Mouse (Mus musculus) CD4-positive helper T cell, adult 2 months (primary cell): ENCODE results near the gene Armc3.

Experiments used
- DNase-seq: peaks from one replicate; pipeline ENCODE4 v3.0.0-alpha.2; 2012; ENCODE audit warnings: low read depth, missing footprints, low spot score

Armc3 gene

GRCm38 (mm10) chr2:19198452-19199365 is at the start of gene Armc3:
Gene Armc3, plus strand, starts transcription at chr2:19199302.
- peak; percentile 38 for DNase-seq

DNA sequence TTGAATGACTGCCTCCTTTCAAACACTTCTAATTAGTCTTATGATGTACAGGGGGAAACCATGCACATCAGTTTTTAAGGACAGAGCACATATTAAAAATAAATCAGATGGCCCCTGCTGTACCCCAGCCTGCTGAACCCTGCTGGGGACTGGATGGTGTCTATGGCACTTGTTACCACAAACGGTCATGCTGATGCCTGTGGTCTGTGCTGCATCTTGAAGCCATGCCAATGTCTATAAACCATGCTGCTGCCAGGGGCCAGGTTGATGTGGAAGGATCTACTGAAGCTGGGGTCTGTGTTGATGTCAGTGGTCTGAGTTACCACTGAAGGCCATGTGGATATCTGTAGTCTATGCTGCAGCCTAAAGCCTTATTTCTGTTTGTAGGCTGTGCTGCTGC is 46.4 kb upstream of the Armc3 start:
- DNase-seq = no peak

DNA sequence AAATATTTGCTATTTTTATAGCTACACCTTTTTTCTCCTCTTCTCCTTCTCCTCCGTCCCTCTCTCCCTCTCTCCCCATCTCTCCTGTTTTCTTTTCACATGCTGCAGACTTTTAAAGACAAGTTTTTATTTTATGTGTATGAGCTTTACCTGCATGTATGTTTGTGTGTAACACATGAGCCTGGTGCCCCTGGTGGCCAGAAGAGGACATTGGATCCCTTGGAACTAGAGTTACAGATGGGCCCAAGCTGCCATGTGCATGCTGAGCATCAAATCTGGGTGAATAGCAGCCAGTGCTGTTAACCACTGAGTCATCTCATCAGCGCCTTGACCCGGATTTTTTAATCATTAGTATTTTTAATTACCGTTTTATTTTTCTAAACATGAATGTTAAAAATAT is 42.9 kb upstream of the Armc3 start:
- peak; percentile 45 for DNase-seq

DNA sequence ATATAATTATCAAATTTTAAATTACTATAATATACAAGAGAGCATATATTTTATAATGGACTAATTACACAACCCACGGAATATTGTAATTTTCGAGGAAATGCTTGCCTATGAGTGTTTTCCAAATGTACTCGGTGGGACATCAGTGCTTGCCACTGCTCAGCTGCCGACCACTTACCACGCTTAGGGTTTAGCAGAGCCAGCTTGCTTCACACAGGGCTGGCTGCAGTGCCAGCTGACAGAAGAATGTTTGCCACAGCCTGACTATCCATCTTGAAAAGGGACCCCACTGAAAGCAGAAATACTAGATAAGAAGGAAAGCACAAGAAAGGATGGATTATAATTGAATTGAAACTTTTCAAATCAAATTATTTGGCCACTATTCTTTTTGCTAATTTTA is 39.6 kb upstream of the Armc3 start:
- no peak for DNase-seq

GRCm38 (mm10) chr2:19160368-19161114 is 38.6 kb upstream of the Armc3 start:
- no peak for DNase-seq

DNA sequence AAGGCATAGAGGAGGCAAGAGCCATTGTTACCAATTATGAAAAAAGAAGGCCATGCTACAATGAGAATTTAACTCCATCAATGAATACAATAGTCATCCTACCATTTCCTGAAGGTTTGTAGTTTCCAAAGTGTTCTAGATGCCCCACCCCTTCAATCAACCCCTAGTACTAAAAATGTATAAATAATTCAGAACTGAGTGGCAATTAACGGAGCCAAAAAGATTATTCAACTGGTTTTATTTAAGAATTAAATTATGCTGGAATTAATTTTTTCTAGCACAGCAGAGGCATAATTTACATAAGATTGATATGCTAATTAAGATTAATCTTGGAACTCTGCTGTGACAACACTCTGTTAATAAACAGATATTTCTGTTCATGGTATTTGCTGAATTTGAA is 34.9 kb upstream of the Armc3 start:
- no peak for DNase-seq

GRCm38 (mm10) chr2:19176827-19177236 is 22.3 kb upstream of the Armc3 start:
- no peak for DNase-seq

DNA sequence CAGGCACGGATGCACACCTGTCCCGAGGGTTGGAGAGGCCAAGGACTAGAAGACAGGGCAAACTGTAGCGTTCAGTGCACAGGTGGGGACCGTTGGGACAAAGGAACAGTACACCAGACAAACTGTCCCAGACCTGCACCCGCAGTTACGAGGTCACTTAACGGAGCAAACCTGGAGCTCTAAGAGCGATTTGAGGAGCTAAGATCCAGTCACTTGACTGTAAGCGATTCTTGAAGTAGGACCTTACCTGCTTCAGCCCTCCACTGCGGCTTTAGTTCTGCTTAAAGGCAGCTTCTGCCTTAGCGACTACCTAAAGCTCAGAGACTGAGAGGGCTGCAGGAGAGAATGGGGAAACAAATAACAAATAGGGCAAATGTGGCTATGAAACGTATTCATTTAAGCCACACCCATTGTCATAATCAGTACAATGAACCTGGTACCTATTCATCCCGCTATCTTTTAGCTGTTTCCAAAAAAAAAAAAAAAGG is 308 bp downstream of the Armc3 start:
- no peak for DNase-seq

DNA sequence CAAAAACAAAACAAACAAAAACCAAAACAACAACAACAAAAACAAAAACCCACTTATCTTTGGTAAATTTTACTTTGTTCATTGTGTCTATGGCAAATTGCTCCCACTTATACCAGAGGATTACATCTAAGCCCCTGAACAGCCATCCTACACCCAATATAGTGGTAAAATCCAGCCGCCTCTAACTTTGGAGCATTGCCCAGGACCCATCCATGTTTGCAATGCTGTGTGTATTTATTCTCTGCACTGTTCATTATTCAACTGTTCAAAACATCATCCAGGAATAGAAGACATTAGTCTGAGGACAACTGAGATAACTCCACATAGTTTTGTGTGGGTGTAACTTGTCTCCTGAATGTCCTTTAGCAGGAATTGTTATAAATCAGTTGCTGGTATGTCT is 1.0 kb downstream of the Armc3 start:
- no peak for DNase-seq

DNA sequence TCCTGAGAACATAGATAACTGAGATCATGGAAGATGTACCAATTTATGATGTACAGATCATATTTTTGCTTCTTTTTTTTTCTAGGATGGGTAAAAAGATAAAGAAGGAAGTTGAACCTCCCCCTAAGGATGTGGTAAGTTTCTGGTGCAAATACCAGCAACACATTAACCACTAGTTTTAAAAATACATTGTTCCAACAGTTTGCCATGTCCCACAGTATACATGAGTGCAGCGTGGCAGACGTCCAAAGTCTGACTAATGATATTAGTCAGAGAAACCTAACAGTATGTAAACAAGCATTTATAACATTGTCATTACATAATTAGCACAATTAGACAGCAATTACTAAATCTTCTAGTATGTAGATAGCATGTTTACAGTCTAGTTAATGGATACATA is 2.6 kb downstream of the Armc3 start:
- peak; percentile 29 for DNase-seq

DNA sequence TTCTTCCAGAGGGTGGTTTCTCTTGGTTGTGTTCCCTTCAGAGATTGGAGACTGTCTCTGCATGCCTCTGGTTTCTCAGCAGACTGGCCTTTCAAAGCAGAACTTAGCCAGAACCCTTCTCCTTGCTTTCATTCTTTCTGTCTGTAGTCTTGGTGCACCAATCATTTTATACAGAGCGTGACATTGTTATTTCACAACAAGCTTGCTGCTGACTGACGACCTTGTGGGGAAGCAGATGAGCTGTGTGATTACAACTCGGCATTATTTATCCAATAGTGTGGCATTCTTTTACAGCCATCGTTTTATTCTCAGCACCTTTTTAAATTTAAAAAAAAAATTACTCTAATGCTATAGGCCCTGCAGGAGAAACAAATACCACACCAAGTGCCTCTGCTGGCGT is 35.2 kb downstream of the Armc3 start:
- DNase-seq = no peak

GRCm38 (mm10) chr2:19235193-19235592 is 36.1 kb downstream of the Armc3 start:
- no peak for DNase-seq

DNA sequence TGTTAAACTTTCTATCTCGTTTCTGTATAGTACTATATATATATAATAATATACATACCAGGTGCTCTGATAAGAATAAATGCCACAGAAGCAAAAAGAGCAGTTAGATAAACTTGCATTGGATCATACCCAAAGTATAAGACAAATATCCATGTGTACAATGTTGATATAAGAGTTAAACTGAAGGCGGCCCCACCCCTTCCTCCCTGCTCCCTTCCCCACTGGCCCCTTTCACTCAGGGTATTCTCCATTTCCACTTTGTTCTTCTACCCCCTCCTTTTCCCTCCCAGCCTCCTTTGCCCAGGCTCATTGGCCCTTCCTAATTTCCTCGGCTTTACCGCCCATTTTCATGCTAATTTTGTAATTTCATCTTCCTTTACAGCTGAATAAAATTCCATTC is 36.5 kb downstream of the Armc3 start:
- no peak for DNase-seq

- no peak for DNase-seq
These were observed 39.7 kb downstream of the Armc3 start for GRCm38 (mm10) chr2:19238771-19239170.

DNA sequence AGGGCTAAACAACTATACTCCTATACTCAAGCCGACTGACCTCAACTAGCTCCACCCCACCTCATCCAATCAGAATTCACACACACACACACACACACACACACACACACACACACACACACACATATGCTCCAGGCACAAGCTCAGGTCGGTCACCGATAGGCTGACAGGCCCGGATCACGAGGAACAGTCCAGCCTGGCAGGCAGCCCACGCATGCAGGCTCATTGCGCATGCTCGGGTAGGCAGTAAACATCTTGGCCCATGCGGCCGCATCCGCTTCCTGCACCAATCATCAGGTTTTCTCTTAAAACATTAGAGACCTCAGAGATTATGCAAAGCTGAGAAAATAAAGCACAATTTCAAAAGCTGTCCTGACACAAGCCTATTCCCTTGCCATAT is 50.5 kb downstream of the Armc3 start:
- no peak for DNase-seq

GRCm38 (mm10) chr2:19255037-19255436 is 55.9 kb downstream of the Armc3 start:
- no peak for DNase-seq

DNA sequence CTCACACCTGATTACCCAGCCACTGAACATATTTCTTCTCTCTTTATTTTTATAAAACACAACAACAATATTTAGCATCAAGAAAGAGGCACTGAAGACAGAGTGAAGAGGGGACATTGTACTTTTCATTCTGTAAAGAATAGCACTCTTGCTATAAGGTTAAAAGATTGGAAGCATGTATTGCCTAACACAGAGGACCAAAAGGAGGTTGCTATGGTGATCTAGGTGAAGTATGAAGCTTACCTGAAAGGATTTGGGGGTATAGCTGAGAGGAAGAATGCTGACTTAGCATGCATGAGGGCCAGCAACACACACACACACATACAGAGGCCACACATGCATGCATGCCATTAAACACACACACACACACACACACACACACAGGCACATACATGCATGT is 58.2 kb downstream of the Armc3 start:
- no peak for DNase-seq

GRCm38 (mm10) chr2:19260399-19260798 is 61.3 kb downstream of the Armc3 start:
- DNase-seq = no peak

DNA sequence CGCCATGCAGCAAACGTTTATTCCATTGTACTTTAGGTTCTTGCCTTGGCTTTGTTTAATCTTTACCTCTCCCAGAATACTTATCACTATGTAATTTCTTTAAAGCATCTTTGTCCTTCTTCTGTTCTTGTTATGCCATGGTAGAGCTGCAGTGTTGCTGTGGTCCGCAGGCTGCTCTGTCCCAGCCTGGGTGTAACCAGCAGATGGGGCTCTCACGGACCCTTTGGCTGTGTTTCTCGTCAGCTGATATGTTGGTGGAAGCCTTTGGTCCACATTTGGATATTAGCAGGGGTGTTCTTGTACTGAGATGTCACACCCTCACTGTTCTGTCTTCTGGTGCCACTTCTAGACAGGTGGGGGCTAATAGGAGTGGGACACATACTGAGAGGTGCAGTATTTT is 64.3 kb downstream of the Armc3 start:
- DNase-seq = no peak

DNA sequence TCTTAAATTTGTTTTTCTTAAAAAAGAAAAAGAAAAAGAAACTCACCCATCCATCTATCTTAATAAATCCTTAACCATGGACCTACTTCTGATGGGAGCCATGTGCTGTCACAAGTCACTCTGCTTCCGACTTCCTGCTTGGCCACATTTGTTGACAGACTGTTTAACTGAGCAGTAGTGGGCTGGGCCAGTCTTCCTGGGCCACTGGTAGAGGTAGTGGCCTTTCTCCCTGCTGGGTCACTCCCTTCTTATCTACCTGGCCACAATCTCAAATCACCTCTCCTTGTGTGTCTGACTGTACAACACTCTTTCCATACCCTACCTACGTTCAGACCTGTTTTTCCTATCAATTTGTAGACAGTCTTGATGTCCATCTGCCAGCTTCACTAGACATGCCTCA is 66.7 kb downstream of the Armc3 start:
- no peak for DNase-seq

DNA sequence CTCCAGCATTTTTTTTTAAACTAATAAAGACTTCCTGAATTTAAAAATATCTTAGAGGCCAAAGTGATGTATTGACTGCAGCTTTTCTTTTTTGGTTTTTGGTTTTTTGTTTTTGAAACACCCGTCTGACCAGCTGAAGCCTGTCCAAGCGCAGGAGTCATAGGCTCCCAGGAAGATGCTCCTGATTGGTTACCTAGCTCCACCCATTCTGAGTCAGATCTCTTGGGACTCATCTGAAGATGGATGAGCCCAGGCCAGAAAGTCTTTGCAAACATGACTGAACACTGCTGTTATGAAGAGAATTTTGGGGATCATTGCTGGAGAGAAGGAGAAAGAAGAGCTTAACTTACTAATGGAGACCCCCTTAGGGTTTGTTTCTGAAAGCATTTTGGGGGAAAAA is 68.3 kb downstream of the Armc3 start:
- no peak for DNase-seq

DNA sequence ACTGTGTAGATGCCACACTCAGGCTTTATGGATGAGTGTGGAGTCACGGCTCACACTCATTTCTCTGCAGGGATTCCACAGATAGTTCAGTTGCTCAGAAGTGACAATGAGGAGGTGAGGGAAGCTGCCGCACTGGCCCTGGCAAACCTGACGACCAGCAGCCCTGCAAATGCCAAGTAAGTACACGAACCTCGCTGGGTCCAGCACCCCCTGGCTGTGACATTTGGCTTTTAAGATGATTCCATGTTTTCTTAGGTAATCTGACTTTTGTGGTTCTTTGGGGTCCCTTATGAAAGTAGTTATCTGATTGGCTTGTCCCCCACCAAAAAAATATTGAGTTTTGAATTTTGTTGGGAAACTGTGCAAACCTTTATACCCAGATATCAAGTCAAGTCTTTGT is 70.9 kb downstream of the Armc3 start:
- DNase-seq = no peak

- no peak for DNase-seq
These were observed 71.6 kb downstream of the Armc3 start for GRCm38 (mm10) chr2:19270709-19271120.
